Mouse (Mus musculus) cortical plate, adult 2 months (tissue): ENCODE results near the gene Scn2b.

Source experiments
- CTCF ChIP-seq: fragments of 200-500 bp; IDR thresholded peaks from 2 replicates; pipeline ENCODE4 v1.5.1; 2011; ENCODE audit warnings: mild to moderate bottlenecking, control low read depth, low read length; ENCODE audit not compliant: insufficient read depth; ENCODE audit errors: extremely low read depth
- POLR2A ChIP-seq: fragments of 200-500 bp; IDR thresholded peaks from 2 replicates; pipeline ENCODE4 v1.6.1; 2011; ENCODE audit warnings: mild to moderate bottlenecking, low read length, control low read depth; ENCODE audit not compliant: insufficient read depth; ENCODE audit errors: extremely low read depth

GRCm38 (mm10) chr9:45119954-45120530 lies 2.5 kb downstream of the Scn2b start:
- TF ChIP-seq POLR2A, result no peak
- no peak for TF ChIP-seq CTCF
